Mouse (Mus musculus): Measurements from ENCODE around the gene Gad2. TPM values are rescaled to one million over a fixed set of nuclear protein-coding genes. Genes with fewer than 3 reads are reported as not detected.

Gene Gad2
- polyA plus RNA-seq, 1 experiment from 2014 or later, result 50.7 TPM

DNA sequence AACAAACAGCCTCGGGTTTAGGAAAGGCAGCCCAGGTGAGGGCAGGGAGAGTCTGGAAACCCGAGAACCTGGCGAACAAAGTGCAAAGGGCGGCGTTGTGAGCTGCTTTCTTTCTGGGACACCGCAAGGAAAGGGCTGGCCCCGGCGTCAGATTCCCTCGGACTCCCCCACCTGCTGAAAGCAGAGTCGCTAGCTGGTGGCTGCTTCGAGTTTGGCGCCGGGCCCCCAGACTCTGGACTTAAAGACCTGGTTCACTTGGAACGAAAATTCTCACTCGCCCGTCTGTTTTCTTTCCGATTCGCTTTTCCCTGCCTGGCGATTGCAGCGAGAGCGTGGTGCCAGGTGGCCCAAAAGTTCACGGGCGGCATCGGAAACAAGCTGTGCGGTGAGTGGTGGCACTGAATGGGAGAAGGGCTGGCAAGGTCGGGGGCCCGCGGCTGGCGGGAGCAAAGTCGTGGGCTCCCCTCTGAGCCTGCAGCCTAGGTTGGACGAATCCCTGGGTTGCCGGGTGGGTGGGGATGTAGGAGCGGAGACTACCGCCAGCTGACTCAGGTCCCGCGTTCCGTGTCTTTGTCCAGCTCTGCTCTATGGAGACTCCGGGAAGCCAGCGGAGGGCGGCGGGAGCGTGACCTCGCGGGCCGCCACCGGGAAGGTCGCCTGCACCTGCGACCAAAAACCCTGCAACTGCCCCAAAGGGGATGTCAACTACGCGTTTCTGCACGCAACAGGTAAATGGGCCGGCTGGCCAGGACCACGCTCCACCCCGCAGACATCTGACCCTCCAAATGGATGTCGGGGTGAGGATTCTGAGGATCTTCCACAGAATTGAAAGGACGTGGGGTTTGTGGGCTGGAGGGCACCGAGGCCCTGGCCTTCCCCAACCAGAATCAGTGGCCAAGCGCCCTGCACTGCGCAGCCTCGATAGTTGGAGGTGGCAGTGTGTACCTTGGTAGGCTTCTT lies 1.4 kb downstream of the Gad2 start:
- peak overlapping the region; percentile 94 for H3K27ac ChIP-seq
- peak overlapping the region; percentile 48 for H3K4me3 ChIP-seq
- H3K4me1 ChIP-seq, result peaks cover 28% of the 10 kb centered on the region
- H3K9ac ChIP-seq, result peak overlapping the region; percentile 70
- no peaks in the 10 kb centered on the region for H3K36me3 ChIP-seq
- H3K9me3 ChIP-seq (replicated peaks), result no peaks in the 10 kb centered on the region
- ATAC-seq (ENCODE audit: low FRiP score), result no peak
- H3K27me3 ChIP-seq, result peaks cover 79% of the 10 kb centered on the region
- under 1% methylated on average over 60 of the region's 60 CpGs for WGBS
- peak overlapping the region; percentile 75 for H3K4me2 ChIP-seq (replicated peaks)

DNA sequence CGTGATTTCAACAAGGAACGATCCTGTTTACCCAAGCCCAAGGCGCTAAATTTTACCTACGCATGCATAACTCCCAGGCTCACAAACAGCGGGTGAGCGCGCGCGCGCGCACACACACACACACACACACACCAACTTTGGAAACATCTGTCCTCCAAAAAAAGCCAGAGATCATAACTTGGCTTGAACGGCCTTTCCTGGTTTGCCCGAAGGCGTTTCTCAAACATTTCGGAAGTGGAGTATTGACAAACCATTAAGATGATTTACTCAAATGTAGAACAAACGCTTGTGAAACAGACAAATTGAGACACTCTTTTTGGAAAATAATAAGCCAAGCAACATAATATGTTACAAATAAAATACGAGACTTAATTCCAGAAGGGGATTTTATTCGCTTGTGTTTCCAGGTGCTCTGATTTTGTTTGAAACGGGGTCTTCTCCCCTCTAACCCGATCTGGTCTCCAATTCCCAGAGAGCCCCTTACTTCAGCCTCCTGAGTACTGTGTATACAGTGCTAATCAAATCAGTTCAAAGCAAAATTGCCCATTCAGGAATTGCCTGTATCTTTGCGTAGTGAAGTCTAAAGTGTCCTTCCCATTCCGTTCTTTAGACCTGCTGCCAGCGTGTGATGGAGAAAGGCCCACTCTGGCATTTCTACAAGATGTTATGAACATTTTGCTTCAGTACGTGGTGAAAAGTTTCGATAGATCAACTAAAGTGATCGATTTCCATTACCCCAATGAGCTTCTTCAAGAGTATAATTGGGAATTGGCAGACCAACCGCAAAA lies 2.4 kb downstream of the Gad2 start:
- 2% methylated on average over 27 of the region's 27 CpGs for WGBS
- H3K36me3 ChIP-seq, result no peaks in the 10 kb centered on the region
- no peak for ATAC-seq (ENCODE audit: low FRiP score)
- peak overlapping the region; percentile 75 for H3K4me2 ChIP-seq (replicated peaks)
- H3K4me3 ChIP-seq, result peak overlapping the region; percentile 48
- H3K9me3 ChIP-seq (replicated peaks), result no peaks in the 10 kb centered on the region
- H3K27ac ChIP-seq, result peak overlapping the region; percentile 94
- peak overlapping the region; percentile 70 for H3K9ac ChIP-seq
- H3K27me3 ChIP-seq, result peaks cover 69% of the 10 kb centered on the region
- peaks cover 27% of the 10 kb centered on the region for H3K4me1 ChIP-seq

DNA sequence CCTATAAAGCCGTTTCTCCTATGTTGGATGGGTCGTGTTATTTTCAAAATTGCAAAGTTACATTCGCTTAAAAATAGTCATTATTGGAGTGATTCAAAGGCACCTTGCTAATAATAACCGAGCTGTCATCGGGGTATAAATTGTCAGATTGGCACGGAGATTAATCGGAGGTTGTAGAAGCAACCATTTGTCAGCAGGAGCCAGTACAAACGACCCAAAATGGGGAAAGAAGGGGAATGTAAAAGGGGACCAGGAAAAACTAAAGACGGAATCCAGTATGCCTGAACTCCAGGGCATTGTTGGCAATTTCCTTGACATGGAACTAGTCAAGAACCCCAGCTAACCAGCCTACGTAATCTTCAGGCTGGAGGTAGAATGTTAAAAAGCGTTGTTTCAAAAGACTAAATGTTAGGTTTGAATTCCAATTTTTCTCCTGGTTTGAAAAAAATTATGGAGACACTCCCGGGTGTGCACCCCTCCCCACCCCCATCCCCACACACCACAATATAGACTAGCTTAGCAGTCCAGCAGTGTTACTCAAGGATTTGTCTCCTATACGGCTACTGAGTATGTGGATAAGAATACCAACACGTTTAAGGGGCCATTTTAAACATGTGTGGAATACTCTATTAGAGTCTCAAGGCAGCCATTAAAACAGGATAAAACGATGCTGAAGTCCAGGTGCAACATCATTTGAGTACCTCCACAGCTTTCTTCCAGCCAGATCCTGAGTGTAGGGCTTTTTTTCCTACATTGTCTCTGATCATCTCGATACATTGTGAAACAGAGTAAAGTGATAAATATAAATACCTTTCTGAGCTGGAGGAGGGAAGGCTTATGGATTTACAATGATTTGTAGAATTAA lies 3.3 kb downstream of the Gad2 start:
- WGBS, result 6% methylated on average over 16 of the region's 16 CpGs
- no peaks in the 10 kb centered on the region for H3K9me3 ChIP-seq (replicated peaks)
- H3K9ac ChIP-seq, result peak overlapping the region; percentile 70
- peak overlapping the region; percentile 75 for H3K4me2 ChIP-seq (replicated peaks)
- H3K27me3 ChIP-seq, result peaks cover 61% of the 10 kb centered on the region
- peak overlapping the region; percentile 73 for H3K27ac ChIP-seq
- H3K4me3 ChIP-seq, result peak overlapping the region; percentile 48
- peaks cover 20% of the 10 kb centered on the region for H3K4me1 ChIP-seq
- no peaks in the 10 kb centered on the region for H3K36me3 ChIP-seq
- no peak for ATAC-seq (ENCODE audit: low FRiP score)

DNA sequence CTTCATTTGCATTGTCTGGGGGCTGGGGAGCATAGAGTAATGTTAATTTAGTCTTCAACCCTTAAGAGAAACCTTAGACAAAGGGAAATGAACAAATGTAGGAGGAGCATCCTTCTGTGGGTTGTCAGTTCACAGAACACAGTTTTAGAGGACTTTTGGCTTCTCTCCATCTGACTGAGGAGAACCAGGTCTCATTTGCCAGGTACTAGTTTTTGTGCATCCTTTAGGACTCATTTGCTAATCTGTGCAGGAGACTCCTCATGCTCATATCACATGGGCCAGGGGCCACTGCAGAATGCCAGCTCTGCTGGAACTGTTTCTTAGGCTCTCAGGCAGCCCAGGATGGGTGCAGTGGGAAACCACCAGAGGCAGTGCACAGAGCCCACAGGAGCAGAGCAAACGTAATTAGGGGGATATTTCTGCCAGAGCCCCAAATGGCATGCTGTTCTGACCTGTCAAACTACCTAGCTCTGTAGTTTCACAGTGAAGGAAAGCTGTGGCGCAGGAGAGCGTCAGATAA lies 5.2 kb downstream of the Gad2 start:
- Histone ChIP-seq H3K9me3 (replicated peaks) (no peaks in the 10 kb centered on the region), H3K4me2 (replicated peaks) (peak overlapping the region; percentile 75), H3K36me3 (no peaks in the 10 kb centered on the region), H3K4me1 (0 out of 2 replicates have a peak, but pooled peaks cover 13% of the 10 kb centered on the region), H3K27me3 (peaks cover 44% of the 10 kb centered on the region), H3K4me3 (peak overlapping the region; percentile 21), H3K27ac (peak overlapping the region; percentile 77), H3K9ac (peak overlapping the region; percentile 52)
- no peak for ATAC-seq (ENCODE audit: low FRiP score)
- 23% methylated on average over 3 of the region's 3 CpGs for WGBS

DNA sequence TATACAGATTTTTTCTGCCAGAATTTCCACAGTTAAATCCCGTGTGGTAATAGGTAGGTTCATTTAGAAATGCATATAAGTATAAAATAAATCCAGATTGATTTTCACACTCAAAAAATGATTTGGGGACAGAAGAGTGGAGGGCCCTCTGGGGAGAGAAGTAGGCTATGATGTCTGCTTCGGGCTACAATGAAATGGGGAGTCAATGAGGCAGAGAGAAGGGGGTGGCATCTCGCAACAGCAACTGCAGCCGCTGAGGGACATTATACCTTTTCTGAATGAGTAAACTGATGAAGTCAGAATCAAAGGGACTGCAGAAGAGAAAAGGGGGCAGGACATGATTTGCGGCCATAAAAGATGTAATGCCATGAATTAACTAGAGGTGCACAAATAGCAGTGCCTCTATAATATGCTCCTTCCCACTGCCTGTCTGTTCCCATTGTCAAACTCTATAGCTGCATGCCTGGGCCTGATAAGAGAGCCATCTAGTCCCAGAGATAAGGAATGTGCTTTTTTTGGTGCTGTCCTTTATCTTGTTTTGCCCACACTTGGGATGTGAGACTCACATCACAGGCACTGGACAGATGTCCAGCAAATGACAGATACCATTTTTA lies 5.9 kb downstream of the Gad2 start:
- Histone ChIP-seq H3K4me2 (replicated peaks) (peak overlapping the region; percentile 75), H3K36me3 (no peaks in the 10 kb centered on the region), H3K9me3 (replicated peaks) (no peaks in the 10 kb centered on the region), H3K27ac (peak overlapping the region; percentile 77), H3K27me3 (peaks cover 36% of the 10 kb centered on the region), H3K4me1 (0 out of 2 replicates have a peak, but pooled peaks cover 7% of the 10 kb centered on the region), H3K9ac (no peak overlapping the region), H3K4me3 (0 out of 2 replicates have a peak overlapping the region, but pooled peaks have one; percentile 10)
- 16% methylated on average over 5 of the region's 5 CpGs for WGBS
- ATAC-seq (ENCODE audit: low FRiP score), result peak; percentile 75

DNA sequence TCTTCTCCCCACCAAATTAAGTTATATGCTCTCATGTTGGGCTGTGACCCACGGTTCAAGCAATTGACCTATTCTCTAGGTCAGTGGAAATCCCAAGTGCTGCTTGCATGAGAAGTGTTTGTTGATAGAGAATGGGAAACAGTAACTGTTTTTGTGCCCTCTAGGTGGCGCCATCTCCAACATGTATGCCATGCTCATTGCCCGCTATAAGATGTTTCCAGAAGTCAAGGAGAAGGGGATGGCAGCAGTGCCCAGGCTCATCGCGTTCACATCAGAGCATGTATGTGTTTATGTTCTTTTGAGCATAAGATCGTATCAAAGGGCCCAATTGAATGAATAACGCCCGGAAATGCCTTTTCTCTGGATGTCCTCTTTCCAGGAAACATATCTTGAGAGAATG lies 12.8 kb downstream of the Gad2 start:
- H3K9ac ChIP-seq, result no peak overlapping the region
- no peak overlapping the region for H3K27ac ChIP-seq
- no peak overlapping the region for H3K4me2 ChIP-seq (replicated peaks)
- no peak overlapping the region for H3K4me3 ChIP-seq
- 0 out of 2 replicates have a peak, but pooled peaks cover 2% of the 10 kb centered on the region for H3K36me3 ChIP-seq
- ATAC-seq (ENCODE audit: low FRiP score), result no peak
- no peaks in the 10 kb centered on the region for H3K9me3 ChIP-seq (replicated peaks)
- H3K27me3 ChIP-seq, result no peaks in the 10 kb centered on the region
- WGBS, result 42% methylated on average over 8 of the region's 8 CpGs
- H3K4me1 ChIP-seq, result no peaks in the 10 kb centered on the region

DNA sequence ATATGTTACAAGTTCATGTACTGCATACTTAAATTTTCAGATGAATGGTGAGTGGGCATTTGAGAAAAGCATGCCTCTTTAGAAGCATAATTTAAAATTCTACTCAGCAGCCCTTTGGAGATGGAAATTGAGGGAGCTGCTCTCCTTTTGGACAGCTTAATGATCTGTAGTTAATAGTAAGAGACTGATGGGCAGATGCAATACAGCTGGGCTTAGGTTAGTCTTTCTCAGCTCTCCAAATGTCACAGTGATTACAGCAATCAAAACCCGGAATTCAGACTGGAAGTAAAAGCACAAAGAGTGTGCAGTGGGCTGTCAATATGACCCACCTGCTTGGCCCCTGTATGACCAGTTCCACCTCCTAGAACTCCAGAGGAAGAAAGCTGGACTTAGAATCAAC lies 24.1 kb downstream of the Gad2 start:
- Histone ChIP-seq H3K4me2 (replicated peaks) (no peak overlapping the region), H3K9ac (no peak overlapping the region), H3K9me3 (replicated peaks) (no peaks in the 10 kb centered on the region), H3K36me3 (0 out of 2 replicates have a peak, but pooled peaks cover 4% of the 10 kb centered on the region), H3K4me1 (no peaks in the 10 kb centered on the region), H3K27ac (no peak overlapping the region), H3K27me3 (no peaks in the 10 kb centered on the region), H3K4me3 (no peak overlapping the region)
- no peak for ATAC-seq (ENCODE audit: low FRiP score)
- 53% methylated on average over 1 of the region's 1 CpGs for WGBS

DNA sequence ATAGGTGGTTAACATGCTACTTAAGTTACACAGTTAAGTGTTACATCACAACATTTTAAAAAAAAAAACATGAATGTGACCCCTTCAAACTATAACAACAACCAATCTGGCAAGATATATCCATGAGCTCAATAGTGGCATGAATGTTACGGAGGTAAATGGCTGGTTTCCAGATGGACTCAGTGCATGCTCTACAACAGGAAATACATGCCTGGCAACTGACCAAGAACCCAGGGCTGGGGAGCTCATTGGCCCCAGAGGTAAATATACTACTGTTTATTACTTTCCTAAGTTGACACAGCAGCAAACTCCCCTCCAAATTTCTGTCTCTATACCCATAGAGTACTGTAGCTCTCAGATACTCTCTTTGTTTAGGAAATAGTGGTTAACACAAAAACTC lies 26.4 kb downstream of the Gad2 start:
- H3K4me1 ChIP-seq, result no peaks in the 10 kb centered on the region
- no peaks in the 10 kb centered on the region for H3K9me3 ChIP-seq (replicated peaks)
- H3K27me3 ChIP-seq, result no peaks in the 10 kb centered on the region
- no peak for ATAC-seq (ENCODE audit: low FRiP score)
- whole genome bisulfite sequencing, result 85% methylated on average over 1 of the region's 1 CpGs
- no peak overlapping the region for H3K4me3 ChIP-seq
- H3K9ac ChIP-seq, result no peak overlapping the region
- H3K27ac ChIP-seq, result no peak overlapping the region
- H3K4me2 ChIP-seq (replicated peaks), result no peak overlapping the region
- 0 out of 2 replicates have a peak, but pooled peaks cover 4% of the 10 kb centered on the region for H3K36me3 ChIP-seq

DNA sequence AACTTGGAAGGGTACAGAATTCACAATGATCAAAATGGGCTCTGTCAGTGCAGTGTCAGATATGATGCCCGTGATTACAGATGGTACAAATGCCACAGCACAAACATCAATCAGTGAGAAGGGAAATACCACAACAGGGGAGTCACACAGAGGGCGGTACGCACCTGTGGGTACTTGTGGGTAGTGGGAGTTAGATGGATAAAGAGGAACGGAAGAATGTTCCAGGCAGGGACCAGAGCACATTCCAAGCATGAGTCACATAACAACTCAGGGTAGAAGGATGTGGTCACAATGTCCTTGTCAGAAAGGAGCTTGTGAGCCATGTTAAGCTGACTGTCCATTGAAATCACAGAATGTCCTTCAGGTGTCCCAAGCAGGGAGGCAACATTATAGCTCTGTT lies 29.8 kb downstream of the Gad2 start:
- Histone ChIP-seq H3K4me2 (replicated peaks) (no peak overlapping the region), H3K4me1 (no peaks in the 10 kb centered on the region), H3K36me3 (peaks cover 13% of the 10 kb centered on the region; the same call in 1 of the 2 replicates), H3K27me3 (no peaks in the 10 kb centered on the region), H3K9me3 (replicated peaks) (no peaks in the 10 kb centered on the region), H3K4me3 (no peak overlapping the region), H3K27ac (no peak overlapping the region), H3K9ac (no peak overlapping the region)
- no peak for ATAC-seq (ENCODE audit: low FRiP score)
- 90% methylated on average over 4 of the region's 4 CpGs for WGBS

DNA sequence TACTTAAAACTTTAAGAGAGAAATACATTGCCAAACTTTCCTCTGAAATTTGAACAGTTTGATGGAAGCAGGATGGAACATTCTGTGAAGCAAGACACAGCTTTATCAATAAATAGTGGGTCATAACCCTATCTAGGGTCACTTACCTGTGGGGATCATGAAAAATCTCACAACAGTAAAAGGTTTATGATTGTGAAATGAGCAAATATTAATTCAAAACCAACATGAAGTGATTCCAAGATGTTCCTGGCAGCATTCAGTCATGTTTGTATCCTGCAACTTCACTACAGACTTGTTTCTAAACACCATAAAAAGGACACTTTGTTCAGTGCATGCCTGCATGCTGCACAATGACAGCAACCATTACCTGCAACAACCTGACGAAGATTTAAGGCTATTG lies 41.7 kb downstream of the Gad2 start:
- 61% methylated on average over 1 of the region's 1 CpGs for WGBS

DNA sequence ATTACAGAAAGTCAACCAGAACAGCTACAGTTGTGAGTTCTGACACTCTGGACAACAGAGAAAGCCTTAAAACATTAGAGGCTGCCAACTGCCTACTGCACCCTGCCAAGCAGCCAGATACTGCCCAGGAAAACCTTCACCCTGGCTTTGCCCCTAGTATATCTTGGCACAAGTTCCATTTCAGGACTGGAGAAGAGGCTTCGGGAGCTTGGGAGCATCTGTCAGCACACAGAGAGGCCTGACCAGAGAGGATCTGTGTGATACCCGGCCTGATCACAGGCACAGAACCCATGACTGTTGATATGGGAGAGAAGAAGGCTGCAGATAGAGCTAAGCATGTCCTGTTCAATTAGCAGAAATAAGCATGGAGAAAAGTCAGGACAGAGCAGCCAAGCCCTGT lies 48.4 kb downstream of the Gad2 start:
- no peak overlapping the region for H3K27ac ChIP-seq
- H3K4me1 ChIP-seq, result no peaks in the 10 kb centered on the region
- WGBS, result 91% methylated on average over 2 of the region's 2 CpGs
- H3K27me3 ChIP-seq, result no peaks in the 10 kb centered on the region
- no peaks in the 10 kb centered on the region for H3K9me3 ChIP-seq (replicated peaks)
- H3K9ac ChIP-seq, result no peak overlapping the region
- peaks cover 3% of the 10 kb centered on the region; the same call in 1 of the 2 replicates for H3K36me3 ChIP-seq
- H3K4me2 ChIP-seq (replicated peaks), result no peak overlapping the region
- H3K4me3 ChIP-seq, result no peak overlapping the region
- ATAC-seq (ENCODE audit: low FRiP score), result no peak

More for the DNA sequence above, 41.7 kb downstream of the Gad2 start:
- Histone ChIP-seq H3K36me3 (peaks cover 7% of the 10 kb centered on the region; the same call in 1 of the 2 replicates), H3K9me3 (replicated peaks) (no peaks in the 10 kb centered on the region), H3K27me3 (no peaks in the 10 kb centered on the region), H3K4me2 (replicated peaks) (no peak overlapping the region), H3K4me3 (no peak overlapping the region), H3K27ac (no peak overlapping the region), H3K4me1 (no peaks in the 10 kb centered on the region), H3K9ac (no peak overlapping the region)
- ATAC-seq (ENCODE audit: low FRiP score), result no peak
